Mouse (Mus musculus) effector memory CD4-positive, alpha-beta T cell, adult 7 months (primary cell): ENCODE measurements around the gene Psap. TPM values are rescaled to one million over a fixed set of nuclear protein-coding genes. Genes with fewer than 3 reads are reported as not detected.

Source experiments
- polyA plus RNA-seq: library from polyadenylated mRNA; unstranded; fragments of 100-300 nt; shearing (Covaris generic); gene quantifications from one replicate; pipeline ENCODE4 v1.2.1, GENCODE M21; 2017

Gene Psap
- polyA plus RNA-seq, result 261 TPM

DNA sequence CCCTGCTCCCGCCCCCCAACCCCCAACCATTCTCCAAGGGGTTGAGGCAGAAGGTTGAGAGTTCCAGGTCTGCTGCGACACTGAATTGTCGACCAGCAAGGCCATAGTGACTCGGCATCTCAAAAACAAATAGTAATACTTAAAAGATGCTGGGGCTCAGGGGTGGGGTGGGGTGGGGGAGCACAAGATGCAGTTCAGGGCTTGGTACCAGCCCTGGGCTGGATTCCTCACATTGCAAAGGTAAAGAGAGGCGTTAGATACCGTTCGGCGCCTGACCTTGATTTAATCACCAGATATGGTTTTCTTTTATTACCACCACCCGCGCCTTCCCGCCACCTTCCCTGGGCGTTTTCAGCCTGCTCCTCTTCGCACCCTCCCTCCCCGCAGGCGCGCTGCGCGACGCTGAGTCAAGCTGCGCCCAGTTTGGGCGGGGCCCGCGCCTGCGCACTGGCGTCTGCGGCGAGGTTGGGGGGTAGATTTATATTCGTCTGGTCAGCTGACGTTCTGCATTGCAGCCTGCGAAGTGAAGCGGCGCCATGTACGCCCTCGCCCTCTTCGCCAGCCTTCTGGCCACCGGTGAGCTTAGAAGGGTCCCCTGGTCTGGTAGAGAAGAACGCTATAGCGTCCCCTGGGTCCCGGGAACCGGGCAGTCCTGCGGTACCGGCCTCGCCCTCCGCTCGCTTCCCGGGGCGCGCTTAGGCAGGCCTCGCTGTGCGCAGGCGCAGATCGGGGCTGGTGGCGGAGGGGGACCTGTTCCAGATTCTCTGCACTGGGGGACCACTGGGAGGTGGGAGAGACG is at the start of gene Psap:
Gene Psap (plus strand): TSS at position 421 of the 799 bp plus-strand sequence.

DNA sequence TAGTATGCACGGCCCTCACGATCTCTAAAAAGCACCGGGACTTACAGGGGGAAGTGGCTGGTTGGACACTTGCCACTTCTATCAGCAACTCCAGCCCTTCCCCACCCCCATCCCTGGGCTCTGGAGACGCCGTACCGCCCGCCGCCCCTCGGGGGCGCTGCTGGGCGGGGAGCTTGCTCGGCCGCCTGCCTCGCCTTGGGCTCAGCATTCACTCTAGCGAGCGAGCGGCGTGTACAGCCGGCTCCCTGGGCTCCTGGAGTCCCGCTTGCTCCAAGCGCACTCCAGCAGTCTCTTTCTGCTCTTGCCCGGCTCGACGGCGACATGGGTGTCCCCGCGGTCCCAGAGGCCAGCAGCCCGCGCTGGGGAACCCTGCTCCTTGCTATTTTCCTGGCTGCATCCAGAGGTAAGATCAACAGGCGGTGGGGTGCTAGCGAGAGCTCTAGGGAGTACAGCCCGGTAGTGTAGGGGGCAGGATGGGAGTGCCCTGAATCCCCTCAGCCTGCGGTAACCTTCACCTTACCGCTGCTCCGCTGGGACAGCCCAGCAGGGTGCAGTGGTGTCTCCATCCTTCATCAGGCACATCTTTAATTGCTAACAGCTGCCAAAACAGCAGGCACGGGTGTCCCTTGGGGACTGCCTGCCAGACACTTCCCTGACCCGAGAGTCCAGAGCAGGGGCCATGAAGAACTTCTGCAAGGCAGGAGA is 69.4 kb downstream of the Psap start, which contains the start of gene Vsir:
Gene Vsir (plus strand): TSS at position 151 of the 705 bp plus-strand sequence.

Other genes starting within 250 kb of the Psap start
- gene Spock2, start 171.4 kb upstream of the Psap start, polyA plus RNA-seq, result 1.6 TPM
- 0.10 TPM for gene Chst3, start 58.4 kb upstream of the Psap start, polyA plus RNA-seq
- 215 TPM for gene Vsir, start 69.2 kb downstream of the Psap start, polyA plus RNA-seq
- not detected for gene Gm17455, start 122.1 kb downstream of the Psap start, polyA plus RNA-seq